Mouse (Mus musculus) stomach, embryonic 14.5 days (tissue): ENCODE data around the gene Cenpp. TPM values are rescaled to one million over a fixed set of nuclear protein-coding genes. Genes with fewer than 3 reads are reported as not detected.

Source experiments
- ATAC-seq: fragments of 200-750 bp; cut with Nextera tagmentation; 2 replicates; pipeline ENCODE4 v1.8.0; 2017; ENCODE audit warnings: low read depth, moderate TSS enrichment; ENCODE audit not compliant: insufficient number of reproducible peaks, insufficient read depth, low FRiP score
- H3K27ac ChIP-seq: fragments of 300-500 bp; sonication (generic); 2 replicates; pipeline ENCODE4 v1.5.1; 2014; ENCODE audit warnings: mild to moderate bottlenecking, low read length, moderate library complexity, mixed read lengths
- H3K27me3 ChIP-seq: fragments of 300-500 bp; sonication (generic); 2 replicates; pipeline ENCODE4 v1.6.1; 2014; ENCODE audit warnings: low read length, control low read depth, mixed read lengths; ENCODE audit not compliant: control insufficient read depth, insufficient read depth
- H3K36me3 ChIP-seq: fragments of 300-500 bp; sonication (generic); 2 replicates; pipeline ENCODE4 v1.6.1; 2014; ENCODE audit warnings: mild to moderate bottlenecking, control low read depth, low read length, moderate library complexity, mixed read lengths; ENCODE audit not compliant: control insufficient read depth, insufficient read depth
- H3K4me1 ChIP-seq: fragments of 300-500 bp; sonication (generic); 2 replicates; pipeline ENCODE4 v1.6.1; 2014; ENCODE audit warnings: low read length, control low read depth, mixed read lengths; ENCODE audit not compliant: control insufficient read depth, insufficient read depth
- H3K4me2 ChIP-seq: fragments of 300-500 bp; sonication (generic); replicated peaks from 2 replicates; pipeline ENCODE4 v1.6.1; 2014; ENCODE audit warnings: low read depth, low read length, control low read depth
- H3K4me3 ChIP-seq: fragments of 300-500 bp; sonication (generic); 2 replicates; pipeline ENCODE4 v1.5.1; 2014; ENCODE audit warnings: low read depth, low read length, control low read depth
- H3K9ac ChIP-seq: fragments of 300-500 bp; sonication (generic); replicated peaks from 2 replicates; pipeline ENCODE4 v1.6.1; 2014; ENCODE audit warnings: low read depth, mild to moderate bottlenecking, control low read depth, low read length, moderate library complexity, mixed read lengths
- H3K9me3 ChIP-seq: fragments of 300-500 bp; sonication (generic); 2 replicates; pipeline ENCODE4 v1.6.1; 2016; ENCODE audit warnings: low read depth, low read length, control low read depth; ENCODE audit not compliant: control insufficient read depth
- WGBS: fragments of 180-500 bp; shearing (Covaris S2); extraction: QIAGEN DNeasy Blood & Tissue Kit; methylation state at CpG from one replicate; pipeline ENCODE4 v1.1.7; 2014; 5-methylcytosine and 5-hydroxymethylcytosine counted together
- polyA plus RNA-seq: library from polyadenylated mRNA; unstranded; fragments of >200 nt; fragmentation: Nextera tagmentation; extraction: Ambion mirVana; gene quantifications from 2 replicates; pipeline ENCODE4 v1.2.1, GENCODE M21; 2014

Cenpp gene
- polyA plus RNA-seq, 1 experiment from 2014 or later, result 29.6 TPM

- no peak for ATAC-seq
- peak overlapping the region; percentile 59 for H3K4me2 ChIP-seq
- H3K27ac ChIP-seq, result no peak overlapping the region
- H3K9me3 ChIP-seq, result no peaks in the 10 kb centered on the region
- no peaks in the 10 kb centered on the region; the same call in 1 of the 2 replicates for H3K36me3 ChIP-seq
- WGBS, result 6% methylated on average over 4 of the region's 4 CpGs
- peak overlapping the region; percentile 84 for H3K4me3 ChIP-seq
- 0 out of 2 replicates have a peak, but pooled peaks cover 5% of the 10 kb centered on the region for H3K4me1 ChIP-seq
- H3K9ac ChIP-seq, result peak overlapping the region; percentile 43; the same call in 1 of the 2 replicates
- no peaks in the 10 kb centered on the region for H3K27me3 ChIP-seq
Measured at GRCm38 (mm10) chr13:49651781-49652351, 719 bp downstream of the Cenpp start.

GRCm38 (mm10) chr13:49651136-49651535 lies 1.4 kb downstream of the Cenpp start:
- H3K9me3 ChIP-seq, result no peaks in the 10 kb centered on the region
- 0 out of 2 replicates have a peak, but pooled peaks cover 5% of the 10 kb centered on the region for H3K4me1 ChIP-seq
- H3K27ac ChIP-seq, result no peak overlapping the region
- H3K4me3 ChIP-seq, result no peak overlapping the region
- 30% methylated on average over 2 of the region's 2 CpGs for WGBS
- H3K36me3 ChIP-seq, result no peaks in the 10 kb centered on the region
- H3K4me2 ChIP-seq, result peak overlapping the region; percentile 59
- no peak overlapping the region for H3K9ac ChIP-seq
- no peaks in the 10 kb centered on the region for H3K27me3 ChIP-seq
- ATAC-seq, result no peak

- no peak overlapping the region for H3K9ac ChIP-seq
- H3K4me3 ChIP-seq, result no peak overlapping the region
- no peaks in the 10 kb centered on the region for H3K27me3 ChIP-seq
Measured at GRCm38 (mm10) chr13:49646019-49646418, 6.6 kb downstream of the Cenpp start.

DNA sequence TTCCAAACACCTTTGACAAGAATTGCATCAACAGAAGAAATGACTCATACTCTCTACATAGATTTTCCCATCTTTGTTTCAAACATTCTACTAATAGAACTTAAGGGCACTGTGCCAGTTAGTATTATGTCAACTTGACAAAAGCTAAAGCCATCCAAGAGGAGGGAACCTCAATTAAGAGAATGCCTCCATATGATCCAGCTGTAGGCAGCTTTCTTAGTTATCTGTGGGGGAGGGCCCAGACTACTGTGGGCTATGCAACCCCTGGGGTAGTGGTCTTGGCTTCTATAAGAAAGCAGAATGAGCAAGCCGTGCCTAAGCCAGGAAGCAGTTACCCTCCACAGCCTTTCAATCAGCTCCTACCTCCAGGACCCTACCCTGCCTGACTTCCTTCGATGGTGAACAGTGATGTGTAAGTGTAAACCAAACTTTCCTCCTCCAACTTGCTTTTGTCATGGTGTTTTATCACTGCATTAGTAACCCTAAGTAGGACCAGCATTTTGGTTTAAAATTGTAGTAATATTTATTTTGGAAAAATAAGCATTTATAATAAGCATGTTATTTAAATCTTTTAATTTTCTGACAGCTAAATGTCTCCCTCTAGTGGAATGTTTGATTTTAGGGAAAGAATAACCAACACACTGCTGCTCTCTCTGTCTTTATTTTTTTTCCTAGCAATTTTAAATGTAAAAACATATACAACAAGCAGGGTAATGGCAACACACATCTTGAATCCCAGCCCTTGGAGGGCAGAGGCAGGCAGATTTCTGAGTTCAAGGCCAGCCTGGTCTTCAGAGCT lies 7.7 kb downstream of the Cenpp start:
- no peaks in the 10 kb centered on the region for H3K27me3 ChIP-seq
- H3K9me3 ChIP-seq, result no peaks in the 10 kb centered on the region
- WGBS, result 48% methylated on average over 2 of the region's 2 CpGs
- H3K4me3 ChIP-seq, result no peak overlapping the region
- no peak overlapping the region for H3K9ac ChIP-seq
- H3K4me2 ChIP-seq, result no peak overlapping the region
- peak; percentile 56; the same call in 1 of the 2 replicates for ATAC-seq
- no peaks in the 10 kb centered on the region for H3K36me3 ChIP-seq
- peak overlapping the region; percentile 80 for H3K27ac ChIP-seq
- H3K4me1 ChIP-seq, result peaks cover 3% of the 10 kb centered on the region; the same call in 1 of the 2 replicates

More at GRCm38 (mm10) chr13:49646019-49646418, 6.6 kb downstream of the Cenpp start:
- WGBS, result 86% methylated on average over 1 of the region's 1 CpGs
- Histone ChIP-seq H3K9me3 (no peaks in the 10 kb centered on the region), H3K27ac (no peak overlapping the region), H3K4me1 (peaks cover 3% of the 10 kb centered on the region; the same call in 1 of the 2 replicates), H3K36me3 (no peaks in the 10 kb centered on the region), H3K4me2 (no peak overlapping the region)
- ATAC-seq, result no peak

GRCm38 (mm10) chr13:49643669-49644362 lies 8.8 kb downstream of the Cenpp start:
- no peaks in the 10 kb centered on the region for H3K9me3 ChIP-seq
- H3K27ac ChIP-seq, result 0 out of 2 replicates have a peak overlapping the region, but pooled peaks have one; percentile 22
- no peak overlapping the region for H3K4me2 ChIP-seq
- no peak for ATAC-seq
- H3K36me3 ChIP-seq, result no peaks in the 10 kb centered on the region
- no peak overlapping the region for H3K4me3 ChIP-seq
- no peak overlapping the region for H3K9ac ChIP-seq
- no peaks in the 10 kb centered on the region for H3K27me3 ChIP-seq
- peaks cover 3% of the 10 kb centered on the region; the same call in 1 of the 2 replicates for H3K4me1 ChIP-seq

GRCm38 (mm10) chr13:49642650-49643049 lies 9.9 kb downstream of the Cenpp start:
- Histone ChIP-seq H3K4me1 (peaks cover 3% of the 10 kb centered on the region; the same call in 1 of the 2 replicates), H3K4me2 (no peak overlapping the region), H3K9ac (no peak overlapping the region), H3K9me3 (no peaks in the 10 kb centered on the region), H3K27me3 (no peaks in the 10 kb centered on the region), H3K4me3 (no peak overlapping the region), H3K36me3 (no peaks in the 10 kb centered on the region), H3K27ac (no peak overlapping the region)
- no peak for ATAC-seq
- 70% methylated on average over 6 of the region's 6 CpGs for WGBS

DNA sequence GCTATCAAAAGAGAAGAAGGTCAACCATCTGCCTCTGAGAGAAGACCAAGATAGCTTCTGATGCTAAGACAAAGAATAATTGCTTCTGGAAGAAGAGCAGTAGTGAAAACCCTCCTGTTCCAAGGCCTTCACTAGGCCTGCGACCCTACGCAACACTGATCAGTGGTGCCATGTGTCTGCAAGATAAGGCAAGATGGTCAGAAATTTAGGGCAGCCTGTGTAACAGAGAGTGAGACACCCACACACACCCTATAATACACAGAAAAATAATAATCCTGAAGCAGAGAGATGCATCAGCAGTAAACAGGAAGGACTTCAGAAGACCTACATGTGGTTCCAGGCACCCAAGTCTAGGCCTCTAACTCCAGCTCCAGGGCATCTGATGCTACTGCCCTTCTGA lies 12.6 kb downstream of the Cenpp start:
- Histone ChIP-seq H3K4me3 (no peak overlapping the region), H3K4me2 (no peak overlapping the region), H3K9me3 (no peaks in the 10 kb centered on the region), H3K4me1 (peaks cover 3% of the 10 kb centered on the region; the same call in 1 of the 2 replicates), H3K9ac (no peak overlapping the region), H3K36me3 (no peaks in the 10 kb centered on the region), H3K27ac (no peak overlapping the region), H3K27me3 (no peaks in the 10 kb centered on the region)
- ATAC-seq, result no peak
- 95% methylated on average over 2 of the region's 2 CpGs for WGBS

GRCm38 (mm10) chr13:49629076-49629475 lies 23.5 kb downstream of the Cenpp start:
- Histone ChIP-seq H3K4me2 (no peak overlapping the region), H3K9ac (no peak overlapping the region), H3K36me3 (no peaks in the 10 kb centered on the region), H3K27me3 (no peaks in the 10 kb centered on the region), H3K4me3 (no peak overlapping the region), H3K27ac (no peak overlapping the region), H3K9me3 (no peaks in the 10 kb centered on the region), H3K4me1 (no peaks in the 10 kb centered on the region)
- 86% methylated on average over 2 of the region's 2 CpGs for WGBS
- no peak for ATAC-seq
